Mouse (Mus musculus) liver, postnatal 0 days (tissue): ENCODE results near the gene Trim31. TPM values are rescaled to one million over a fixed set of nuclear protein-coding genes. Genes with fewer than 3 reads are reported as not detected.
A peak's percentile ranks its signal among the peaks of the same experiment; 100 is the strongest.

Experiments used
- ATAC-seq: fragments of 200-750 bp; cut with Nextera tagmentation; 2 replicates; pipeline ENCODE4 v1.8.0; 2017; ENCODE audit warnings: mild to moderate bottlenecking, moderate library complexity
- DNase-seq: peaks from one replicate; pipeline ENCODE4 v3.0.0-alpha.2; 2016
- H3K27ac ChIP-seq: fragments of 300-500 bp; sonication (generic); 2 replicates; pipeline ENCODE4 v1.5.1; 2014; ENCODE audit warnings: antibody characterized with exemption, moderate library complexity, mild to moderate bottlenecking, low read depth
- H3K27me3 ChIP-seq: fragments of 300-500 bp; sonication (generic); 2 replicates; pipeline ENCODE4 v1.6.1; 2014; ENCODE audit warnings: low read length, control low read depth, mixed read lengths; ENCODE audit not compliant: insufficient read depth
- H3K36me3 ChIP-seq: fragments of 300-500 bp; sonication (generic); replicated peaks from 2 replicates; pipeline ENCODE4 v1.6.1; 2014; ENCODE audit warnings: mild to moderate bottlenecking, control low read depth, low read length, moderate library complexity, mixed read lengths; ENCODE audit not compliant: insufficient read depth
- H3K4me1 ChIP-seq: fragments of 300-500 bp; sonication (generic); 2 replicates; pipeline ENCODE4 v1.6.1; 2014; ENCODE audit warnings: antibody characterized with exemption, mild to moderate bottlenecking, control low read depth; ENCODE audit not compliant: insufficient read depth
- H3K4me2 ChIP-seq: fragments of 300-500 bp; sonication (generic); 2 replicates; pipeline ENCODE4 v1.6.1; 2014; ENCODE audit warnings: low read depth, mild to moderate bottlenecking, low read length, moderate library complexity, mixed read lengths
- H3K4me3 ChIP-seq: fragments of 300-500 bp; sonication (generic); 2 replicates; pipeline ENCODE4 v1.5.1; 2014; ENCODE audit warnings: low read depth, low read length
- H3K9ac ChIP-seq: fragments of 300-500 bp; sonication (generic); replicated peaks from 2 replicates; pipeline ENCODE4 v1.6.1; 2014; ENCODE audit warnings: mild to moderate bottlenecking, moderate library complexity
- H3K9me3 ChIP-seq: fragments of 300-500 bp; sonication (generic); 2 replicates; pipeline ENCODE4 v1.6.1; 2016; ENCODE audit warnings: mild to moderate bottlenecking, control low read depth, low read length, mixed read lengths
- CTCF ChIP-seq: sonication (generic); IDR thresholded peaks from 2 replicates; pipeline ENCODE4 v1.5.1; 2016; ENCODE audit warnings: antibody characterized with exemption, low read depth
- EP300 ChIP-seq: IDR thresholded peaks from 2 replicates; pipeline ENCODE4 v1.6.1; 2016; ENCODE audit warnings: antibody characterized with exemption, low read depth, mild to moderate bottlenecking
- WGBS: fragments of 180-500 bp; shearing (Covaris S2); extraction: QIAGEN DNeasy Blood & Tissue Kit; methylation state at CpG from one replicate; pipeline ENCODE4 v1.1.7; 2014; ENCODE audit not compliant: insufficient replicate concordance; 5-methylcytosine and 5-hydroxymethylcytosine counted together
- polyA plus RNA-seq: library from polyadenylated mRNA; unstranded; fragments of >200 nt; fragmentation: Nextera tagmentation; extraction: Ambion mirVana; gene quantifications from 2 replicates; pipeline ENCODE4 v1.2.1, GENCODE M21; 2015

Gene Trim31
- polyA plus RNA-seq, 1 experiment from 2014 or later, result not detected

DNA sequence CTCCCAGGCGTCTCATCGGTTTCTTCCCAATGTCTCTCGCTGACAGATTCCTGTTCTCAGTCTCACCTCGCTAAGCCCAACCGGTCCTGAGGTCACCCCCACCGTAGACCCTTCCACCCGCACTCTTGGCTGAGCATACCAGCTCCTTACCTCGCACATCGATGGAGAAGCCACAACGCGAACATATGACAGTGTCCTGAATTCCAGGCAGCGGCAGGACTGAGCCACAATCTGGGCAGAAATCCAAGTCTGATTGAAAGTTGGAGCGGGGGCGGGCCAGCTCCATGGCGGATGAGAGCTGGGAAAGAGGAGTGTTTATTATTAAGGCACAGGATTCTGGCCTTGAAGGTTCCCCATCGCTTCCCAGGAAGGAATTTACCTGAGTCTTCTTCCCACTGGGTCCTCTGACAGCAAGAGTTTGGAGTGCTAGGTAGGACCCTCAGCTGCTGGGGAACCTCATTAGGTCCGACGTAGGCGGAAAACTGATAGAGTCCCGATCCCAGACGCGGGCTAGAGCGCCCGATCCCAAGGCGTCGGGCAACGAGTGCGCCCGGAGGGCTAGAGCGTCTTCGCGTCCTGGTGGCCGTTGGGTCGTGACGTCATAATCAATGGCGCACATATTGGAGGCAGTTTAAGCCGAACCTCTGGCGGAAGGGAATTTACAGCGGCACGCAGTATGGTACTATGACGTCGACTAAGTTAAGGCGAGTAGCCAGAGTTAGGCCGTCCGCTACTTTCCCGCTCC is 60.3 kb downstream of the Trim31 start, which contains the start of the genes Znrd1 and Znrd1as:
Gene Znrd1, minus strand, starts transcription at position 561 of the 745 bp plus-strand sequence.
Gene Znrd1as, plus strand, starts transcription at position 594 of the 745 bp plus-strand sequence.
- no peaks in the 10 kb centered on the region for H3K9me3 ChIP-seq
- peak within 1 kb of the TSS; percentile 78 for H3K4me2 ChIP-seq
- 0 out of 2 replicates have a peak, but pooled peaks cover 7% of the 10 kb centered on the region for H3K36me3 ChIP-seq
- H3K27ac ChIP-seq, result peak within 1 kb of the TSS; percentile 76
- peaks cover 13% of the 10 kb centered on the region for H3K4me1 ChIP-seq
- peak within 1 kb of the TSS; percentile 68 for H3K9ac ChIP-seq
- peak; percentile 99 for ATAC-seq
- peak within 1 kb of the TSS; percentile 59 for H3K4me3 ChIP-seq
- no peaks in the 10 kb centered on the region for H3K27me3 ChIP-seq
- WGBS, result under 1% methylated on average over 46 of the region's 46 CpGs
- TF ChIP-seq CTCF (no peak), EP300 (peak; percentile 64)
- DNase-seq, result peak; percentile 94

DNA sequence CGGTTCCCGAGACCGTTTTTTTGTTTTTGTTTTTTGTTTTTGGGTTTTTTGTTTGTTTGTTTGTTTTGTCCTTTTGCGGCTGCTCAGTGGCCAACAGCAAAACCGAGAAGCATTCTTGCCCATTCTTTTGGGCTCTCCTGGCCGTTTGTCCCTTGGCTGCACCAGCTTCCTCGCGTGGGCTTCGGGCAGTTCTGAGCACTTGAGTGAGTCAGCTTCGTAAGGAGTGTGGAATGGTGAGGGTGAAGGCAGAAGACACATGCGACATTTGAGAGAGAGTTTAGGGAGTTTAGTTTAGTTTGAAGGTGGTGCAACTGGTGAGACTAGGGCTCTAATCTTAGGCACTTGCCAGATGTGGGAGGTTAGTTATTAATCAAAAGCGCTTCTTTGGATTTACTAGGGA is 61.0 kb downstream of the Trim31 start:
- ATAC-seq (no peak), DNase-seq (no peak)
- H3K27ac ChIP-seq, result peak overlapping the region; percentile 76

More for the DNA sequence above, 61.0 kb downstream of the Trim31 start:
- Histone ChIP-seq H3K27me3 (no peaks in the 10 kb centered on the region), H3K4me3 (peak overlapping the region; percentile 59), H3K36me3 (0 out of 2 replicates have a peak, but pooled peaks cover 7% of the 10 kb centered on the region), H3K4me1 (peaks cover 13% of the 10 kb centered on the region), H3K9me3 (no peaks in the 10 kb centered on the region), H3K9ac (peak overlapping the region; percentile 68), H3K4me2 (peak overlapping the region; percentile 78)
- WGBS, result 16% methylated on average over 12 of the region's 12 CpGs
- TF ChIP-seq EP300, result no peak

Other genes with a start within 250 kb of the Trim31 start
- not detected in 2 replicates for gene H2-M1, start 225.9 kb upstream of the Trim31 start, polyA plus RNA-seq
- gene H2-M10.5, start 125.2 kb upstream of the Trim31 start, polyA plus RNA-seq, result not detected in 2 replicates
- not detected in 2 replicates for gene H2-M10.6, start 85.9 kb upstream of the Trim31 start, polyA plus RNA-seq
- gene Trim26, start 61.0 kb upstream of the Trim31 start, polyA plus RNA-seq, result 16.8 and 19.1 TPM in 2 replicates
- gene Trim15, start 30.9 kb upstream of the Trim31 start, polyA plus RNA-seq, result 0.12 TPM in 1 of 2 replicates, not detected in the other
- gene Trim10, start 28.5 kb upstream of the Trim31 start, polyA plus RNA-seq, result 85.7 and 86.7 TPM in 2 replicates
- not detected in 2 replicates for gene Trim40, start 8.0 kb upstream of the Trim31 start, polyA plus RNA-seq
- gene Rnf39, start 44.8 kb downstream of the Trim31 start, polyA plus RNA-seq, result 0.11 TPM in 1 of 2 replicates, not detected in the other
- 39.9 and 41.7 TPM in 2 replicates for gene Ppp1r11, start 53.6 kb downstream of the Trim31 start, polyA plus RNA-seq
- 19.3 and 23.7 TPM in 2 replicates for gene Znrd1, start 60.4 kb downstream of the Trim31 start, polyA plus RNA-seq
- 4.1 and 5.6 TPM in 2 replicates for gene Znrd1as, start 60.5 kb downstream of the Trim31 start, polyA plus RNA-seq
- not detected in 2 replicates for gene 2410137M14Rik, start 83.1 kb downstream of the Trim31 start, polyA plus RNA-seq
- gene H2-M5, start 91.4 kb downstream of the Trim31 start, polyA plus RNA-seq, result 0.04 TPM in 1 of 2 replicates, not detected in the other
- gene Zfp57, start 103.0 kb downstream of the Trim31 start, polyA plus RNA-seq, result 1.4 and 2.3 TPM in 2 replicates
- not detected in 2 replicates for gene Mog, start 125.3 kb downstream of the Trim31 start, polyA plus RNA-seq
- 0.41 and 0.46 TPM in 2 replicates for gene Gabbr1, start 147.8 kb downstream of the Trim31 start, polyA plus RNA-seq
- not detected in 2 replicates for gene Olfr90, start 190.4 kb downstream of the Trim31 start, polyA plus RNA-seq
- not detected in 2 replicates for gene Olfr91, start 200.2 kb downstream of the Trim31 start, polyA plus RNA-seq
- gene Olfr92, start 222.0 kb downstream of the Trim31 start, polyA plus RNA-seq, result not detected in 2 replicates